Mouse (Mus musculus) hindbrain, embryonic 11.5 days (tissue): Measurements from ENCODE around the gene Smo. TPM values are rescaled to one million over a fixed set of nuclear protein-coding genes. Genes with fewer than 3 reads are reported as not detected.

Experiments
- ATAC-seq: fragments of 200-750 bp; cut with Nextera tagmentation; 2 replicates; pipeline ENCODE4 v1.8.0; 2017; ENCODE audit warnings: mild to moderate bottlenecking, moderate TSS enrichment, moderate library complexity; ENCODE audit not compliant: low FRiP score
- DNase-seq: peaks from one replicate; pipeline ENCODE4 v3.0.0-alpha.2; 2015; ENCODE audit warnings: low spot score
- H3K27ac ChIP-seq: fragments of 300-500 bp; sonication (generic); 2 replicates; pipeline ENCODE4 v1.5.1; 2014; ENCODE audit warnings: mild to moderate bottlenecking, low read depth, low read length
- H3K27me3 ChIP-seq: fragments of 300-500 bp; sonication (generic); 2 replicates; pipeline ENCODE4 v1.6.1; 2014; ENCODE audit warnings: mild to moderate bottlenecking, low read length, moderate library complexity, mixed read lengths; ENCODE audit not compliant: control insufficient read depth, insufficient read depth
- H3K36me3 ChIP-seq: fragments of 300-500 bp; sonication (generic); 2 replicates; pipeline ENCODE4 v1.6.1; 2014; ENCODE audit warnings: mild to moderate bottlenecking, low read length, moderate library complexity, mixed read lengths; ENCODE audit not compliant: control insufficient read depth, insufficient read depth
- H3K4me1 ChIP-seq: fragments of 300-500 bp; sonication (generic); replicated peaks from 2 replicates; pipeline ENCODE4 v1.6.1; 2014; ENCODE audit warnings: low read length, mixed read lengths; ENCODE audit not compliant: control insufficient read depth, insufficient read depth
- H3K4me2 ChIP-seq: fragments of 300-500 bp; sonication (generic); replicated peaks from 2 replicates; pipeline ENCODE4 v1.6.1; 2014; ENCODE audit warnings: mild to moderate bottlenecking, low read depth, low read length
- H3K4me3 ChIP-seq: fragments of 300-500 bp; sonication (generic); 2 replicates; pipeline ENCODE4 v1.5.1; 2014; ENCODE audit warnings: low read depth, low read length
- H3K9ac ChIP-seq: fragments of 300-500 bp; sonication (generic); 2 replicates; pipeline ENCODE4 v1.6.1; 2014; ENCODE audit warnings: low read depth, low read length
- H3K9me3 ChIP-seq: fragments of 300-500 bp; sonication (generic); 2 replicates; pipeline ENCODE4 v1.6.1; 2016; ENCODE audit warnings: low read length; ENCODE audit not compliant: control insufficient read depth
- WGBS: fragments of 180-500 bp; shearing (Covaris S2); extraction: QIAGEN DNeasy Blood & Tissue Kit; methylation state at CpG from one replicate; pipeline ENCODE4 v1.1.7; 2014; 5-methylcytosine and 5-hydroxymethylcytosine counted together
- polyA plus RNA-seq: library from polyadenylated mRNA; unstranded; fragments of >200 nt; fragmentation: Nextera tagmentation; extraction: Ambion mirVana; gene quantifications from 2 replicates; pipeline ENCODE4 v1.2.1, GENCODE M21; 2014

Gene Smo
- polyA plus RNA-seq, 1 experiment from 2014 or later: 39.3 TPM

- 88% methylated on average over 4 of the region's 4 CpGs for WGBS
- no peak overlapping the region for H3K9ac ChIP-seq
- H3K4me3 ChIP-seq: no peak overlapping the region
- DNase-seq (no peak), ATAC-seq (no peak)
- no peaks in the 10 kb centered on the region for H3K27me3 ChIP-seq
- no peaks in the 10 kb centered on the region for H3K4me1 ChIP-seq
- H3K9me3 ChIP-seq: no peaks in the 10 kb centered on the region
- H3K27ac ChIP-seq: no peak overlapping the region
- no peak overlapping the region for H3K4me2 ChIP-seq
- no peaks in the 10 kb centered on the region; the same call in 1 of the 2 replicates for H3K36me3 ChIP-seq
These were observed 26.0 kb downstream of the Smo start for GRCm38 (mm10) chr6:29761282-29761681.

DNA sequence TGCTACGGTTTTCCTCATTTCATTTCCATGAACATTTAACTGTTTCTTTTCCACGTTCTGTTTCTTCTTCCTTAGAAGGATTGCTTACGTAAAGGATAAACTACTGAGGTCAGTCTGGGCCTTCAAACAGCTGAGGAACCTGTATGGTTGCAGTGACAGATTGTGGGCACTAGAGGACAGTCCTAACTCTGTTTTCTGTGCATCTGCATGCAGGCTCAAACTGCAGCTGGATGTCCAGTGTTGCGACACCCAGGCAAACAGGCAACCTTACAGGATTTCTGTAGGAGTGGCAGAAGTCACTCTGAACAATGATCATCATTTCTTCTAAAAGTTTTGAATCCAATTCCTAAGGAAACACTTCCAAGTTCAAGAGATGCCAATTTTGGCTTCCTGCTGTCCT, 27.2 kb downstream of the Smo start:
- no peak overlapping the region for H3K4me3 ChIP-seq
- no peak overlapping the region for H3K4me2 ChIP-seq
- DNase-seq (peak; percentile 44), ATAC-seq (no peak)
- no peaks in the 10 kb centered on the region for H3K36me3 ChIP-seq
- WGBS: 71% methylated on average over 4 of the region's 4 CpGs
- no peak overlapping the region for H3K27ac ChIP-seq
- H3K4me1 ChIP-seq: no peaks in the 10 kb centered on the region
- H3K9ac ChIP-seq: no peak overlapping the region
- no peaks in the 10 kb centered on the region for H3K27me3 ChIP-seq
- H3K9me3 ChIP-seq: no peaks in the 10 kb centered on the region

- no peak overlapping the region for H3K27ac ChIP-seq
- H3K36me3 ChIP-seq: no peaks in the 10 kb centered on the region
- ATAC-seq (no peak), DNase-seq (no peak)
- H3K4me2 ChIP-seq: no peak overlapping the region
- no peaks in the 10 kb centered on the region for H3K4me1 ChIP-seq
- WGBS: 91% methylated on average over 2 of the region's 2 CpGs
- no peak overlapping the region for H3K9ac ChIP-seq
- H3K27me3 ChIP-seq: no peaks in the 10 kb centered on the region
- H3K4me3 ChIP-seq: no peak overlapping the region
- no peaks in the 10 kb centered on the region for H3K9me3 ChIP-seq
These were observed 31.6 kb downstream of the Smo start for GRCm38 (mm10) chr6:29766874-29767273.

DNA sequence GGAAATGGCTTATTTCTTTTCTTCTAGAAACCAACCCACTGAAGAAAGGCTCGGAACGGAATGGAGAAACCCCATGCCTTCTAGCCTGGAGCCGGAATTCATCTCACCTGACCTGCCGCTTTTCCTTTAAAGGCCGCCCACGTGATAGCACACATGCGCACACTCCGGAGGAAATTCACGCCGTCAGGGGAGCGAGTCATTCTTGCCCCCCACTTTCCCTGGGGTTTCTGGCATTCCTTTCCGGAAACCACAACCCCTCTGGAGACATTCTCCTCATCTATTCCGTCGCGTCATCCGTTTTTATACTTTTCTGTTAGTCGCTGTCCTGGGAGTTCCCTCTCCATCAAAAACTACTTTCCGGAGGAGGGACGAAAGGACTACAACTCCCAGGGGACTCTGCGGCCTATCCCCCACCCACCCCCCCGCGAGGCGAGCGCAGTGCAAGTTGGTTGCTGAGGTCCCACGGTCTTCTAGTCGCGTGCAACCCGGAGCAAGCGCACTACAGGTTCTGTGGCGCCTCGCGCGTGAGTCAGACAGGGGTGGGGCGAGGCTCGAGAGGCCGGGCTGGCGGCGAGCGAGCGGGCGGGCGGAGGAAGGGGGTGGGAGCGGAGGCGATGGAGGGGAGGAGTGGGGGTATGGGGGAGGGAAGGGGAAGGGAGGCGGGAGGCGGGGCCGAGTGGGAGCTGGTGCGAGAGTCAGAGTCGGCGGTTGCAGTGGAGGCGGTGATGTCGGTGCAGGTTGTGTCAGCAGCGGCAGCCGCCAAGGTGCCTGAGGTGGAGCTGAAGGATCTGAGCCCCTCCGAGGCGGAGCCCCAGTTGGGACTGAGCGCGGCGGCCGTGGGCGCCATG, 32.7 kb downstream of the Smo start, which contains the start of gene Ahcyl2:
TSS of gene Ahcyl2 (plus strand) at position 199 of the 848 bp plus-strand sequence.
- peak within 1 kb of the TSS; percentile 80 for H3K4me2 ChIP-seq
- H3K4me1 ChIP-seq: no peaks in the 10 kb centered on the region
- H3K36me3 ChIP-seq: no peaks in the 10 kb centered on the region
- H3K27ac ChIP-seq: peak within 1 kb of the TSS; percentile 85
- ATAC-seq (peak; percentile 99), DNase-seq (peak; percentile 89)
- no peaks in the 10 kb centered on the region for H3K9me3 ChIP-seq
- H3K9ac ChIP-seq: peak within 1 kb of the TSS; percentile 82
- no peaks in the 10 kb centered on the region for H3K27me3 ChIP-seq
- peak within 1 kb of the TSS; percentile 88 for H3K4me3 ChIP-seq
- under 1% methylated on average over 52 of the region's 61 CpGs for WGBS

- H3K4me2 ChIP-seq: peak overlapping the region; percentile 80
- peak overlapping the region; percentile 82 for H3K9ac ChIP-seq
- no peaks in the 10 kb centered on the region for H3K4me1 ChIP-seq
- ATAC-seq: no peak
- H3K9me3 ChIP-seq: no peaks in the 10 kb centered on the region
- H3K27ac ChIP-seq: peak overlapping the region; percentile 85
- DNase-seq: peak; percentile 68
- peak overlapping the region; percentile 88 for H3K4me3 ChIP-seq
- WGBS: under 1% methylated on average over 49 of the region's 50 CpGs
- H3K27me3 ChIP-seq: no peaks in the 10 kb centered on the region
- H3K36me3 ChIP-seq: no peaks in the 10 kb centered on the region
These were observed 33.6 kb downstream of the Smo start for GRCm38 (mm10) chr6:29768791-29769441.

DNA sequence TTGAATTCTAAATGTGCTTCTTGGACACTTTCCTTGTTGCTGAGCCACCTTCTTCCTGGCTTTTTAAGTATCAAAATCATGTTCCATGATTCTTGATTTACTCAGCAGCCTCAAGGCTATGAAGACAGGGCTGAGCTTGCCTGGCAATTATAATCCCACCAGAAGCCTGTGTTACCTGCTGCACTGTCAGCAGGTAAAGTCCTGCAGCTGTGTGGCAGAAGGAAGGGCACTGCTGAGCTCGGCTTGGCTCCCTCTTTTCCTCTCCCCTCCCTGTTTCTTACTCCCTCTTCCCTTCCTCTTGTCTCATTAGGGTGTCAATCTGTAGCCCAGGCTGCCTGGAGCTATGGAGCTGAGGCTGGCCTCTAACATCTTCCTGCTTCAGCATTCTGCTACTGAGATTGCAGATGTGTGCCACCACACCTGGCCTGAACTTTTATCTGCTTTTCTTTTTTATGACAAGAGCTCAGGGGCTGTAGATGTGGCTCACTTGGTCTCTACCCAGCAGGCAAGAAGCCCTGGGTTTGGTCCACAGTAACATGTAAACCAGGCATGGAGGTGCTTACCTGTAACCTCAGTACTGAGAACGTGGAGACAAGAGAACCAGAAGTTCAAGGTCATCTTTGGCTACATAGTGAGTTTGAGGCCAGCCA, 35.5 kb downstream of the Smo start:
- Histone ChIP-seq H3K9me3 (no peaks in the 10 kb centered on the region), H3K27me3 (no peaks in the 10 kb centered on the region), H3K9ac (no peak overlapping the region), H3K36me3 (no peaks in the 10 kb centered on the region), H3K27ac (no peak overlapping the region), H3K4me2 (no peak overlapping the region), H3K4me1 (no peaks in the 10 kb centered on the region), H3K4me3 (no peak overlapping the region)
- no peak for DNase-seq
- WGBS: 58% methylated on average over 2 of the region's 2 CpGs
- no peak for ATAC-seq

GRCm38 (mm10) chr6:29772236-29772635, 36.9 kb downstream of the Smo start:
- Histone ChIP-seq H3K4me3 (no peak overlapping the region), H3K27me3 (no peaks in the 10 kb centered on the region), H3K9ac (no peak overlapping the region), H3K27ac (no peak overlapping the region), H3K4me1 (no peaks in the 10 kb centered on the region), H3K9me3 (no peaks in the 10 kb centered on the region), H3K36me3 (no peaks in the 10 kb centered on the region), H3K4me2 (no peak overlapping the region)
- 95% methylated on average over 3 of the region's 3 CpGs for WGBS
- ATAC-seq: no peak
- no peak for DNase-seq

DNA sequence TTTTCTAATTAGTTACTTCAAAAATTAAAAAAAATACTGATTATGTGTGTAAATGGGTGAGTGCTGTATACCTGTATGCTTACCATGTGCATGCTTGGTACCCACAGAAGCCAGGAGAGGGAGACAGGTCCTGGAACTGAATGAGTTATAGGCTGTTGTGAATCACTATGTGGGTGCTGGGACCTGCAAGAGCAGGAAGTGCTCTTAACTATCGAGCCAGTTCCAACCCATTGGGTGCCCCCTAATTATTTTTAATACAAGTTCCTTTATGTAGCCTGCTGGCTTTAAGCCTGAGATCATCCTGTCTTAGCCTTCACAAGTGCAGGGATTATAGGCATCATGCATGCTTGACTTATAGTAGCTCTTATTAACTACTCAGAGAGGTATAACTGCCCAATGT, 38.9 kb downstream of the Smo start:
- 93% methylated on average over 1 of the region's 1 CpGs for WGBS
- no peaks in the 10 kb centered on the region for H3K9me3 ChIP-seq
- H3K36me3 ChIP-seq: no peaks in the 10 kb centered on the region
- H3K27me3 ChIP-seq: no peaks in the 10 kb centered on the region
- no peak for ATAC-seq
- no peaks in the 10 kb centered on the region for H3K4me1 ChIP-seq
- H3K4me2 ChIP-seq: no peak overlapping the region
- no peak overlapping the region for H3K4me3 ChIP-seq
- H3K9ac ChIP-seq: no peak overlapping the region
- no peak for DNase-seq
- no peak overlapping the region for H3K27ac ChIP-seq
